Mouse (Mus musculus): ENCODE data around the gene Elk3. TPM values are rescaled to one million over a fixed set of nuclear protein-coding genes. Genes with fewer than 3 reads are reported as not detected.
"Not testable (repeated sequence)": the region's sequence is repeated elsewhere in the genome, so short reads cannot be mapped to it uniquely, and the experiment has no call there.

Elk3 gene
- polyA plus RNA-seq (2012), result 0.10 TPM in 1 of 2 replicates, not detected in the other

GRCm38 (mm10) chr10:93310721-93311411 is at the start of gene Elk3:
Gene Elk3, minus strand, starts transcription at chr10:93311135.
- peak within 1 kb of the TSS; percentile 47 for H3K4me3 ChIP-seq (replicated peaks)
- TF ChIP-seq TAL1 (IDR thresholded peaks at IDR 0.05; ENCODE audit: low read length) (no peak), GATA1 (IDR thresholded peaks at IDR 0.05; ENCODE audit: low read length) (no peak)
- peaks cover 61% of the 10 kb centered on the region for H3K27me3 ChIP-seq (ENCODE audit: control insufficient read depth)
- peaks cover 2% of the 10 kb centered on the region for H3K4me1 ChIP-seq (ENCODE audit: control insufficient read depth)
- no peaks in the 10 kb centered on the region; the same call in 1 of the 2 replicates for H3K9me3 ChIP-seq (ENCODE audit: control insufficient read depth, low read length)
- H3K36me3 ChIP-seq (ENCODE audit: control insufficient read depth), result no peaks in the 10 kb centered on the region

GRCm38 (mm10) chr10:93360623-93361022 is 49.7 kb upstream of the Elk3 start:
- H3K4me3 ChIP-seq (replicated peaks), result no peak overlapping the region
- TF ChIP-seq TAL1 (IDR thresholded peaks at IDR 0.05; ENCODE audit: low read length) (no peak), GATA1 (IDR thresholded peaks at IDR 0.05; ENCODE audit: low read length) (no peak)
- H3K9me3 ChIP-seq (ENCODE audit: control insufficient read depth, low read length), result no peaks in the 10 kb centered on the region
- no peaks in the 10 kb centered on the region for H3K4me1 ChIP-seq (ENCODE audit: control insufficient read depth)
- no peaks in the 10 kb centered on the region for H3K27me3 ChIP-seq (ENCODE audit: control insufficient read depth)
- no peaks in the 10 kb centered on the region for H3K36me3 ChIP-seq (ENCODE audit: control insufficient read depth)

- not testable (repeated sequence) for H3K36me3 ChIP-seq (ENCODE audit: control insufficient read depth); H3K9me3 ChIP-seq (ENCODE audit: control insufficient read depth, low read length); H3K27me3 ChIP-seq (ENCODE audit: control insufficient read depth); H3K4me3 ChIP-seq (replicated peaks); H3K4me1 ChIP-seq (ENCODE audit: control insufficient read depth)
These were observed 49.3 kb upstream of the Elk3 start for GRCm38 (mm10) chr10:93360190-93360589.

- Histone ChIP-seq H3K27me3 (ENCODE audit: control insufficient read depth) (no peaks in the 10 kb centered on the region), H3K9me3 (ENCODE audit: control insufficient read depth, low read length) (no peaks in the 10 kb centered on the region), H3K4me1 (ENCODE audit: control insufficient read depth) (no peaks in the 10 kb centered on the region), H3K4me3 (replicated peaks) (no peak overlapping the region), H3K36me3 (ENCODE audit: control insufficient read depth) (no peaks in the 10 kb centered on the region)
- TF ChIP-seq GATA1 (IDR thresholded peaks at IDR 0.05; ENCODE audit: low read length) (no peak), TAL1 (IDR thresholded peaks at IDR 0.05; ENCODE audit: low read length) (no peak)
These were observed 48.5 kb upstream of the Elk3 start for GRCm38 (mm10) chr10:93359339-93359863.

- Histone ChIP-seq H3K4me3 (replicated peaks) (no peak overlapping the region), H3K9me3 (ENCODE audit: control insufficient read depth, low read length) (no peaks in the 10 kb centered on the region), H3K27me3 (ENCODE audit: control insufficient read depth) (no peaks in the 10 kb centered on the region), H3K4me1 (ENCODE audit: control insufficient read depth) (no peaks in the 10 kb centered on the region), H3K36me3 (ENCODE audit: control insufficient read depth) (no peaks in the 10 kb centered on the region)
- no peak for TF ChIP-seq GATA1 (IDR thresholded peaks at IDR 0.05; ENCODE audit: low read length)
These were observed 47.9 kb upstream of the Elk3 start for GRCm38 (mm10) chr10:93358878-93359277.

GRCm38 (mm10) chr10:93357162-93357561 is 46.2 kb upstream of the Elk3 start:
- Histone ChIP-seq H3K36me3 (ENCODE audit: control insufficient read depth) (no peaks in the 10 kb centered on the region), H3K4me1 (ENCODE audit: control insufficient read depth) (no peaks in the 10 kb centered on the region), H3K9me3 (ENCODE audit: control insufficient read depth, low read length) (no peaks in the 10 kb centered on the region), H3K27me3 (ENCODE audit: control insufficient read depth) (no peaks in the 10 kb centered on the region), H3K4me3 (replicated peaks) (no peak overlapping the region)
- TF ChIP-seq TAL1 (IDR thresholded peaks at IDR 0.05; ENCODE audit: low read length) (no peak), GATA1 (IDR thresholded peaks at IDR 0.05; ENCODE audit: low read length) (no peak)

GRCm38 (mm10) chr10:93356122-93356521 is 45.2 kb upstream of the Elk3 start:
- Histone ChIP-seq H3K4me3 (replicated peaks) (no peak overlapping the region), H3K4me1 (ENCODE audit: control insufficient read depth) (no peaks in the 10 kb centered on the region), H3K27me3 (ENCODE audit: control insufficient read depth) (no peaks in the 10 kb centered on the region), H3K9me3 (ENCODE audit: control insufficient read depth, low read length) (no peaks in the 10 kb centered on the region), H3K36me3 (ENCODE audit: control insufficient read depth) (no peaks in the 10 kb centered on the region)
- no peak for TF ChIP-seq GATA1 (IDR thresholded peaks at IDR 0.05; ENCODE audit: low read length)
- no peak for TF ChIP-seq TAL1 (IDR thresholded peaks at IDR 0.05; ENCODE audit: low read length)

- H3K27me3 ChIP-seq (ENCODE audit: control insufficient read depth), result no peaks in the 10 kb centered on the region
- H3K4me1 ChIP-seq (ENCODE audit: control insufficient read depth), result no peaks in the 10 kb centered on the region
- no peak overlapping the region for H3K4me3 ChIP-seq (replicated peaks)
- no peaks in the 10 kb centered on the region for H3K9me3 ChIP-seq (ENCODE audit: control insufficient read depth, low read length)
- no peaks in the 10 kb centered on the region for H3K36me3 ChIP-seq (ENCODE audit: control insufficient read depth)
- TF ChIP-seq GATA1 (IDR thresholded peaks at IDR 0.05; ENCODE audit: low read length) (no peak), TAL1 (IDR thresholded peaks at IDR 0.05; ENCODE audit: low read length) (no peak)
These were observed 44.5 kb upstream of the Elk3 start for GRCm38 (mm10) chr10:93355276-93355927.

- TF ChIP-seq GATA1 (IDR thresholded peaks at IDR 0.05; ENCODE audit: low read length), result no peak
- TF ChIP-seq TAL1 (IDR thresholded peaks at IDR 0.05; ENCODE audit: low read length), result no peak
- H3K27me3 ChIP-seq (ENCODE audit: control insufficient read depth), result no peaks in the 10 kb centered on the region
- no peaks in the 10 kb centered on the region for H3K36me3 ChIP-seq (ENCODE audit: control insufficient read depth)
- no peak overlapping the region for H3K4me3 ChIP-seq (replicated peaks)
- no peaks in the 10 kb centered on the region for H3K9me3 ChIP-seq (ENCODE audit: control insufficient read depth, low read length)
- no peaks in the 10 kb centered on the region for H3K4me1 ChIP-seq (ENCODE audit: control insufficient read depth)
These were observed 42.8 kb upstream of the Elk3 start for GRCm38 (mm10) chr10:93353545-93354326.

All from erythroblast, embryonic 14.5 days (primary cell).